Mouse (Mus musculus) heart, embryonic 11.5 days (tissue): ENCODE results near the gene Tbc1d1. TPM values are rescaled to one million over a fixed set of nuclear protein-coding genes. Genes with fewer than 3 reads are reported as not detected.

ENCODE experiments used
- ATAC-seq: fragments of 200-750 bp; cut with Nextera tagmentation; replicated peaks from 2 replicates; pipeline ENCODE4 v1.8.0; 2017; ENCODE audit warnings: moderate library complexity; ENCODE audit not compliant: insufficient number of reproducible peaks, low FRiP score, low TSS enrichment
- H3K27ac ChIP-seq: fragments of 300-500 bp; sonication (generic); 2 replicates; pipeline ENCODE4 v1.5.1; 2014; ENCODE audit warnings: mild to moderate bottlenecking, low read depth, low read length
- H3K27me3 ChIP-seq: fragments of 300-500 bp; sonication (generic); 2 replicates; pipeline ENCODE4 v1.6.1; 2014; ENCODE audit warnings: mild to moderate bottlenecking, low read length, mixed read lengths; ENCODE audit not compliant: control insufficient read depth, insufficient read depth
- H3K36me3 ChIP-seq: fragments of 300-500 bp; sonication (generic); 2 replicates; pipeline ENCODE4 v1.6.1; 2014; ENCODE audit warnings: mild to moderate bottlenecking, low read length, moderate library complexity, mixed read lengths; ENCODE audit not compliant: control insufficient read depth, insufficient read depth
- H3K4me1 ChIP-seq: fragments of 300-500 bp; sonication (generic); 2 replicates; pipeline ENCODE4 v1.6.1; 2014; ENCODE audit warnings: low read length; ENCODE audit not compliant: control insufficient read depth, insufficient read depth
- H3K4me2 ChIP-seq: fragments of 300-500 bp; sonication (generic); 2 replicates; pipeline ENCODE4 v1.6.1; 2014; ENCODE audit warnings: mild to moderate bottlenecking, moderate library complexity
- H3K4me3 ChIP-seq: fragments of 300-500 bp; sonication (generic); 2 replicates; pipeline ENCODE4 v1.5.1; 2014; ENCODE audit warnings: low read depth, low read length
- H3K9ac ChIP-seq: fragments of 300-500 bp; sonication (generic); 2 replicates; pipeline ENCODE4 v1.6.1; 2014; ENCODE audit warnings: mild to moderate bottlenecking, low read depth, low read length, moderate library complexity
- H3K9me3 ChIP-seq: fragments of 300-500 bp; sonication (generic); replicated peaks from 2 replicates; pipeline ENCODE4 v1.6.1; 2016; ENCODE audit warnings: low read length; ENCODE audit not compliant: control insufficient read depth
- WGBS: fragments of 180-500 bp; shearing (Covaris S2); extraction: QIAGEN DNeasy Blood & Tissue Kit; methylation state at CpG from one replicate; pipeline ENCODE4 v1.1.7; 2014; ENCODE audit not compliant: insufficient replicate concordance; 5-methylcytosine and 5-hydroxymethylcytosine counted together
- polyA plus RNA-seq: library from polyadenylated mRNA; unstranded; fragments of >200 nt; fragmentation: Nextera tagmentation; extraction: Ambion mirVana; gene quantifications from 2 replicates; pipeline ENCODE4 v1.2.1, GENCODE M21; 2014

Gene Tbc1d1
- polyA plus RNA-seq, 1 experiment from 2014 or later: 36.3 TPM

DNA sequence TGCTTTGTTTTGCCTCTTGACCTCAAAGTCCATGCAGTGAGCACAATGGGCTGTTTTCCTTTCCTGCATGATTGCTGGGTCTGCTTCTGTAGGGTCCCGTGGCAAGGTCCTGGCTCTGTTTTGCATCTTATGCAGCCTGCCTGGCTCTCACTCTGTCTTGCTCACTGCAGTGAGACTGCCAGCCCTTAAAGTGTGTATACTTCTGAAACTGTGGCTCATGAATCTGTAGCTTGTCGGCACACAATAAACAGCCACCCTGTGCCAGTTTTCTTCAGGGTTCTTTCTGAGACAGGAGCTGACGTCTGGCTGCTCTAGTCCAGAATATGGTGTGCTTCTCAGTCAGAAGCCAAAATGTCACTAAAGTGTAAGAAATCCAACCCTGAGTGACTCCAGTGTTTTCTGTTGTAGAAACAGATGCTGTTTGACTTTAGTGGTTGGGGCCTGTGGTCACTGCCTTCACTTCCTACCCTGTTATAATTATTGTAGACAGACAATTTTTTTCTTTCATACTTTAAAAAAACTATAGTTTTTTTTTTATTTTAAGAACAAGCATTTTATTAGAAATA lies 32.1 kb downstream of the Tbc1d1 start:
- no peaks in the 10 kb centered on the region for H3K27me3 ChIP-seq
- no peak for ATAC-seq
- 39% methylated on average over 3 of the region's 3 CpGs for WGBS

DNA sequence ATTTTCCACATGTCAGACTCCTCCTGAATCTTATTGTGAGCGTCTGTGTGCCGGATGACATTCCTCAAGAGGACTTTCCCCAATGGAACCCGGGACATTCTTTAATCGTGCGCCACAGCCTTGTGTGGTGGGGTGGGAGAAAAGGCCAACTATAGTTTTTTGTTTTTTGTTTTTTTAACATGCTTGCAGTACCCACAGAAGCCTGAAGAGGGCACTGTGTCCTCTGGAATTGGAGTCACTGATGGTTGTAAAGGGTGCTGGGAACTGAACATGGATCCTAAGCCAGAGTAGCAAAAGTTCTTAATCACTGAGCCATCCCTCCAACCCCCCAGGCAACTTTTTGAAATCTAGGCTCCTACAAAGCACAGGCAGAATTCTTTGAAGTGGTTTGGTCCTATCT lies 34.8 kb downstream of the Tbc1d1 start:
- no peak overlapping the region for H3K9ac ChIP-seq
- no peak overlapping the region for H3K27ac ChIP-seq
- no peak overlapping the region for H3K4me2 ChIP-seq
- no peaks in the 10 kb centered on the region for H3K27me3 ChIP-seq
- H3K4me1 ChIP-seq: peaks cover 2% of the 10 kb centered on the region; the same call in 1 of the 2 replicates
- peaks cover 6% of the 10 kb centered on the region for H3K9me3 ChIP-seq
- no peak overlapping the region for H3K4me3 ChIP-seq
- H3K36me3 ChIP-seq: peaks cover 2% of the 10 kb centered on the region; the same call in 1 of the 2 replicates
- 83% methylated on average over 5 of the region's 5 CpGs for WGBS
- no peak for ATAC-seq

More for the DNA sequence above, 32.1 kb downstream of the Tbc1d1 start:
- no peak overlapping the region for H3K4me3 ChIP-seq
- H3K9ac ChIP-seq: no peak overlapping the region
- H3K4me1 ChIP-seq: no peaks in the 10 kb centered on the region
- peaks cover 2% of the 10 kb centered on the region; the same call in 1 of the 2 replicates for H3K36me3 ChIP-seq
- no peak overlapping the region for H3K27ac ChIP-seq
- peaks cover 6% of the 10 kb centered on the region for H3K9me3 ChIP-seq
- no peak overlapping the region for H3K4me2 ChIP-seq

DNA sequence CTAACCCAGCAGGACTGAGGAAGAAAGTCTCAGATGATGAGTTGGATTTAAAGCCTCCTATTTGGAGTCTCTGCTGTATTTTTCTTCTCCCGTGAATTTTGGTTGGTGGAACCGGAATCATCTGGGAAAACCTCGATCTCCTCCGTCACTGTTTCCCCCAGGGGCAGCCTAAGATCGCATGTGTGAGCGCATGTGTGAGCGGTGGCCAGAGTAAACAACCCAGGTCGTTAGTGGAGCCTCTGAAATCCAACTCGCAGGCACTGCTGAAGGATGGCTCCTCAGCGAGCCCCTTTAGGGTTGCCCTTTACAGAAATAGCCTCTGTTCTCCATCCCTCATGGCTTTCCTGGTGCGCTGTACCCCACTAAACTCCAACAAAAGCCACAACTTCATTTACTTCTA lies 37.2 kb downstream of the Tbc1d1 start:
- Histone ChIP-seq H3K4me1 (peaks cover 5% of the 10 kb centered on the region), H3K27me3 (no peaks in the 10 kb centered on the region), H3K4me2 (no peak overlapping the region; the same call in 1 of the 2 replicates), H3K27ac (no peak overlapping the region), H3K36me3 (peaks cover 2% of the 10 kb centered on the region; the same call in 1 of the 2 replicates), H3K9me3 (peaks cover 6% of the 10 kb centered on the region), H3K9ac (no peak overlapping the region), H3K4me3 (no peak overlapping the region)
- 47% methylated on average over 11 of the region's 11 CpGs for WGBS
- no peak for ATAC-seq

DNA sequence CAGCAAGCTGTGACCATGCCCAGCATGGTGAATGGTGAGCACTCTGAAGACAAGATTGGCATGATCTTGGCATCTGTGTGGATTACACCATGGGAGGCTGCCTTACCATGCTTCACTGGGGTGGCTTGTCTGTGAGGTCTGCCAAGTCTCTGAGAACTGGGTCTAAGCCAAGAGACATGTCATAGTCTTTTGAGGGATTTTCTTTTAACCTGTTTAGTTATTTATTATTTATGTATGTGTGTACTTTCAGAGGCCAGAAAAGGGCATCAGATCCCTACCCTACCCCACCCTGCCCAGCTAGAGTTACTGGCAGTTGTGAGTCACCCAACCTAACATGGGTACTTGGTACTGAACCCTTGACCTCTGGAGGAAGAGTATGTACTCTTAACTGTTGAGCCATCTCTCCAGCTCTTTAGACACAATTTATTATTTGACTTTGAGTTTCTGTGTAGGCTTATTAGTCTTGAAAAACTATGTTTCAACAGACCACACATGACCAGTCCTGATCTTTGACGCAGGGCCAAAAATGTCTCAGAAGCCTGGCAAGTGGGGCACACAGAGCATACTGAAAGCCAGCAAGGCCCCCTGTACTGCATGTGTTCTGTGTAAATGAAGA lies 40.3 kb downstream of the Tbc1d1 start:
- WGBS: 89% methylated on average over 1 of the region's 1 CpGs
- peaks cover under 1% of the 10 kb centered on the region; the same call in 1 of the 2 replicates for H3K9me3 ChIP-seq
- H3K27me3 ChIP-seq: no peaks in the 10 kb centered on the region
- ATAC-seq: no peak
- H3K4me1 ChIP-seq: peaks cover 5% of the 10 kb centered on the region
- no peaks in the 10 kb centered on the region for H3K36me3 ChIP-seq
- no peak overlapping the region for H3K27ac ChIP-seq
- H3K4me2 ChIP-seq: no peak overlapping the region
- no peak overlapping the region for H3K9ac ChIP-seq
- H3K4me3 ChIP-seq: no peak overlapping the region

DNA sequence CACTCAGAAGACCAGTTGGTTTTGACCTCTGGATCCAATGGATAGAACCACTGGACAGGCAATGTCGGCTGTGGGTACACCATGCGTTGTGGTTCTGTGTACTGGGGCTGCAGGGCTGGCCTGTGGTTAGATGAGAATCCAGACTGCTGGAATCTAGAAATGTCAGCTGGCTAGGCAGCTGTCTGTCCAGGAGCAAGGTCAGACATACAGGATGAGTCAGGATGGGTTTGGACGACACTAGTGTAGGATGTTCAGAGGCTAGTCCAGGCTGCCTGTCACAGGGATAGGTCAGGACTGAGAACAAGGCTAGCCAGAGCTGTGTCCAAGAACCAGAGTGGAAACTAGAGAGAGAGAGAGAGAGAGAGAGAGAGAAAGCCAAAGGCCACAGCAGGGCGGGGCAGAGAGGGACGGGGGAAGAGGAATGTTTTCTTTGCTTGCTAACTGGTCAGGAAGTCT lies 40.8 kb downstream of the Tbc1d1 start:
- peak; percentile 50; the same call in 1 of the 2 replicates for ATAC-seq
- Histone ChIP-seq H3K36me3 (no peaks in the 10 kb centered on the region), H3K27me3 (no peaks in the 10 kb centered on the region), H3K4me2 (no peak overlapping the region), H3K4me1 (peaks cover 5% of the 10 kb centered on the region), H3K27ac (no peak overlapping the region), H3K4me3 (no peak overlapping the region), H3K9ac (no peak overlapping the region), H3K9me3 (no peaks in the 10 kb centered on the region)
- 59% methylated on average over 5 of the region's 5 CpGs for WGBS

DNA sequence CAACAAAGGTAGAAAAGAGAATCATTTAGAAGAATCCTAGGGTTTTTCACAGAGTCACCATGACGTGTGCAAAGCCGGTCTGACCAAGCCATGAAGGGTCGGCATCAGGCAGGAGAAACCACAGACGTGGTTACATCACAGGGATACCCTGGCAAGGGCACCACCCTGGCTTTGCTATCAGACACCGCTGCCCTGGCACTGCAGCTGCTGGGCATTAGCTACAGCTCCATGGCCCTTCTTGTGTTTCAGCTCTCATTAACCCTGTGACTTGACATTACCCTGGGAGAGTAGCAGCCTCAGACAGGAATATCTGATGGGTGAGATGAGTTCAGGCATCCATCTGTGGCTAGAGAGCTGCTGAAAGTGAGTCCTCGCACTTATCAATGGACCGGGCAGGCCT lies 42.5 kb downstream of the Tbc1d1 start:
- WGBS: 83% methylated on average over 7 of the region's 7 CpGs
- no peak for ATAC-seq
- H3K4me3 ChIP-seq: no peak overlapping the region

DNA sequence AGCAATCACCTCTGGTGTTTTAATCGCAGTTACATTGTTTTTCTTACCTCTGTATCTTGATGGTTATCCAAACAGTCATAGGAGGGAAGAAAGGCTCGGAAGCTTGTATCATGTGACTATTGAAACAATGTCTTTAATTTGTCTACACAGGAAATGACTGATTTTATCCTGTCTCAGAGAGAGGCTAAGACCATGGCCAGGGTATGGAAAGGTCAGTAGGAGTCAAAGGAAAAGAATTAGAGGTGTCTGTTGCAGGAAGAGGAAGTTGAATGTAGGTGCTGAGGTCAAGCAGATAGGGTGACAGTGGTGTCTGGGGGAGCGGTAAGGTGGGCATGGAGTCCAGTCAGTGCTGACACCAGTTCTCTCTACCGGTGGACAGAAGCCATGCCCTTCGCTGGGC lies 45.0 kb downstream of the Tbc1d1 start:
- Histone ChIP-seq H3K4me2 (no peak overlapping the region), H3K4me1 (peaks cover 3% of the 10 kb centered on the region), H3K9ac (no peak overlapping the region), H3K27me3 (no peaks in the 10 kb centered on the region), H3K27ac (no peak overlapping the region), H3K36me3 (no peaks in the 10 kb centered on the region), H3K9me3 (no peaks in the 10 kb centered on the region), H3K4me3 (no peak overlapping the region)
- 48% methylated on average over 5 of the region's 5 CpGs for WGBS
- no peak for ATAC-seq

More for the DNA sequence above, 42.5 kb downstream of the Tbc1d1 start:
- no peak overlapping the region for H3K9ac ChIP-seq
- H3K4me1 ChIP-seq: peaks cover 3% of the 10 kb centered on the region
- no peak overlapping the region for H3K27ac ChIP-seq
- no peaks in the 10 kb centered on the region for H3K36me3 ChIP-seq
- no peaks in the 10 kb centered on the region for H3K27me3 ChIP-seq
- H3K4me2 ChIP-seq: no peak overlapping the region
- H3K9me3 ChIP-seq: no peaks in the 10 kb centered on the region

DNA sequence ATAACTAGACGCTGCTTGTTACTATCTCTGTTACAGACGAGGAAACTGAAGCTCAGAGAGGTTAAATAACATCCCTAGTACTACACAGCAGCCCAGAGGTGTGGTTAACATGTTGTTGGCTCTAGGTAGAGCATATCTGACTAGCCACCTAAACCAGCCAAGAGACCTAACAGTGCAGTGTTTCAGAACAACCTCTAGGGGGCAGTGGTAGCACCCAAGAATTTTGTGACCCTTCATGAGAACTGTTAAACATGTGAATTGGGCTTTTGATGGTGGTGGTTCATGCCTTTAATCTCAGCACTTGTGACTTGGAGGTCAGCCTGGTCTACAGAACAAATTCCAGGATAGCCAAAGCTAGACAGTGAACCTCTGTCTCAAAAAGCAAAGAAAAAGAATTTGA lies 46.2 kb downstream of the Tbc1d1 start:
- peaks cover 5% of the 10 kb centered on the region; the same call in 1 of the 2 replicates for H3K4me1 ChIP-seq
- H3K9me3 ChIP-seq: no peaks in the 10 kb centered on the region
- ATAC-seq: no peak
- no peak overlapping the region for H3K27ac ChIP-seq
- WGBS: 26% methylated on average over 2 of the region's 2 CpGs
- H3K4me2 ChIP-seq: no peak overlapping the region
- no peaks in the 10 kb centered on the region for H3K27me3 ChIP-seq
- H3K4me3 ChIP-seq: no peak overlapping the region
- no peaks in the 10 kb centered on the region for H3K36me3 ChIP-seq
- no peak overlapping the region for H3K9ac ChIP-seq

DNA sequence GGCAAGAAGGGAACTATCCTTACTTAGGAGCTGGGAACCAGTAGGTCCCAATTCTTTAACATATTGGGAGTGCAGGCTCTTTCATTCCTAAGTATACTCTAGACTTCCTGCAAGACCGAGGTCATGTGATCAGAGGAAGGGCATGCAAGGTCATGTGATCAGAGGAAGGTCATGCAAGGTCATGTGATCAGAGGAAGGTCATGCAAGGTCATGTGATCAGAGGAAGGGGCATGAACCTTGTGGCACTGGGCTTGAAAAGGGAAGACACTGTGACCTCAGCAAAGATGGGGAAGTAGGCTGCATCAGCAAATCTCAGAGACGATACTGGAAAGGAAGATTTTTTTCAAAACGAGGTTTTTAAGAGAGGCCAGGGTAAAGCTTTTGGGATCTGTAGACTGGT lies 49.5 kb downstream of the Tbc1d1 start:
- no peaks in the 10 kb centered on the region for H3K36me3 ChIP-seq
- H3K27me3 ChIP-seq: no peaks in the 10 kb centered on the region
- no peak for ATAC-seq
- 78% methylated on average over 3 of the region's 3 CpGs for WGBS
- H3K27ac ChIP-seq: no peak overlapping the region
- H3K4me3 ChIP-seq: no peak overlapping the region
- H3K4me1 ChIP-seq: peaks cover 5% of the 10 kb centered on the region; the same call in 1 of the 2 replicates
- H3K9ac ChIP-seq: no peak overlapping the region
- no peak overlapping the region for H3K4me2 ChIP-seq
- no peaks in the 10 kb centered on the region for H3K9me3 ChIP-seq
